Mouse (Mus musculus) leukemia stem cell, adult 10-12 weeks (primary cell): ENCODE results near the gene Tanc2. TPM values are rescaled to one million over a fixed set of nuclear protein-coding genes. Genes with fewer than 3 reads are reported as not detected.

Experiments
- polyA plus RNA-seq: library from polyadenylated mRNA; stranded (reverse); fragments of >175 nt; gene quantifications from 2 replicates; pipeline ENCODE4 v1.2.3, GENCODE M21; 2012; ENCODE audit warnings: low replicate concordance

The Tanc2 gene
- 0.16 and 1.5 TPM in 2 replicates for polyA plus RNA-seq

DNA sequence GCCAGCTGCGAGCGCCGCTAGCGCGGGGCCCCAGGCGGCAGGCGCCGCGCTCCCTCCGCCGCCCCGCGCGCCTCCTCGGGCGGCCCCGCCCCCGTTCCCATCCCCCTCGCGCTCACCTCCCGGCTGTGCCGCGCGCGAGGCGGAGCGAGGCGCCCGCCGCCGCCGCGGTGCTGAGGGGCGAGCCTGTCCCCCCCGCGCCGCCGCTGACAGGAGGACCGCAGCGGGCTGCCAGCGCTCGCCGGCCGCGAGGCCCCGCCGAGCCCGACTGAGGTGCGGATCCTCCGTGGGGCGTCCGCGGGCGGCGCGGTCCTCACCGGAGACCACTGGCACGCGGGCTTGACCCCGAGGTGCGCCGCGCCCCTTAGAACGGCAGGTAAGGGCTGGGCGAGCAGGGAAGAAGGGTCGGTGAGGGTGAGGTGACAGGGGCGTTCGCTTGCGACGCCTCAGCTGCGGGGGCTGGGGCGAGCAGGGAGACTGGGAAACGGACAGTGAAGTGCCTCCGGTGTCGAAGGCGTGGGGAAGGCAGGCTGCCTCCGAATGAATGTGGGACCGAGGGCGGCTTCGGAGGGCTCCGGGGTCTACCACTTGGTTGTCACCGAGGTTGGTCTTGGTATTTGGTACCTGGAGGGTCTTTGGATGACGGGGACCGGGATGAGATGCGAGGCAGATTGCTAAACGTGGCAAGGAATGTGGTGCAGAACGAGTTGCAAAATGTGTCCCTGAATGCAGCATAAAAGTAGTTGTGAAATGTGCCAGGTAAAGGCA is at the start of gene Tanc2:
Gene Tanc2 (plus strand): TSS at position 110 of the 765 bp plus-strand sequence.

DNA sequence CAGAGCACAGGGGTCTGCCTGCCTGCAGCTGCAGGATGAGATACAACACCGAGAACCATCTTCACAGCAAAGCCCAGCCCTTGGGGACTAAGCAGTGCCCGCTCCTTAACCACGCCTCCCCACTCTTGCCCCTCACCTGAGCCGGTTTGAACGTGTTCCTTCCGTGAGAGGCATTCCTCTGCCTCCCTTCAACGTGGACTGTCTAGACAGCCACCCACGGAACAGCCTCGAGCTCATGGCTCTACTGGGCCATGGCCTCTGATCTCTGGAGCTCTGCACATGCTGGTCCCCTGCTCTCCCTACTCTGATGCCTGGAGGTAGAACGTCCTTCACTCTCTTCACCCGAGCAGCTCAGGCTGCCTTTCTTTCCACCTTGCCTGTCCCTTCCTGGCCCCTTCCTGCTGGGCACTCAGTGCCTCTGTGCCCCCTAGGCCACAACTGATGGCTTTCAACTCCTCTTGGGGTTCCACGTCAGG is 363.2 kb downstream of the Tanc2 start, which contains the start of gene Cyb561:
Gene Cyb561 (minus strand): TSS at position 426 of the 476 bp plus-strand sequence.

DNA sequence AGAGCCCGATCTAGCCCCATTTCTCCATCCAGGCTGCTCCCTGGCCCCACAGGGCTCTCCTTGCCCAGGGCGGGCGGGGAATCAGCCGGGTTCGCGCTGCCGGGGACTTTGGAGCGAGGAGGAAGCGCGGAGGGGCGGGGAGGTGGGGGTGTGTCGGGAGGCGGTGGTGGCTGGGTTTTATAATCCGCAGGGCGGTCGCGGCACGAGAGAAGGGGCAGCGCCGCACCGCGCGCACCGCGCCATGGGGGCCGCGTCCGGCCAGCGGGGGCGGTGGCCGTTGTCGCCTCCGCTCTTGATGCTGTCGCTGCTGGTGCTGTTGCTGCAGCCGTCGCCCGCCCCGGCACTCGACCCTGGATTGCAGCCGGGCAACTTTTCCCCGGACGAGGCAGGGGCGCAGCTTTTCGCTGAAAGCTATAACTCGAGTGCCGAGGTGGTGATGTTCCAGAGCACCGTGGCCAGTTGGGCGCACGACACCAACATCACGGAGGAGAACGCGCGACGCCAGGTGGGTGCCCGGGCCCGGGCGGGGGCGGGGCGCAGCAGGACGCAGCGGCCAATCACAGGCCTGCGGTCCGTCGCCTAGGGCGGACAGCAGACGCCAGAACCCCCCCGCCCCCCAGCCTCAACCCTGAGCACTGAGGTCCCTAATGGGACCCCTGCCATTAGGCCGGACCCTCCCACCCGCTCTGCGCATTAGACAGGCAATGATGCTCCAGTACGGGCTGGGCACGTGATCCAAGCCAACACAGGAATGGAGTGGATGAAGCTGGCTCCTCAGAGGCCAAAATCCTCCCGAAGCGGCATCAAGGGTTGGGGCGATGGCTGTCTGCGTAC is 378.2 kb downstream of the Tanc2 start, which contains the start of gene Ace:
Gene Ace (plus strand): TSS at position 205 of the 834 bp plus-strand sequence.

Other genes starting within 250 kb of the Tanc2 start
- gene March10, start 133.3 kb upstream of the Tanc2 start, polyA plus RNA-seq: not detected in 2 replicates